Mouse (Mus musculus): ENCODE results near the gene Plxnd1. TPM values are rescaled to one million over a fixed set of nuclear protein-coding genes. Genes with fewer than 3 reads are reported as not detected.

The Plxnd1 gene
- polyA plus RNA-seq, 1 experiment, result 28.4 TPM

DNA sequence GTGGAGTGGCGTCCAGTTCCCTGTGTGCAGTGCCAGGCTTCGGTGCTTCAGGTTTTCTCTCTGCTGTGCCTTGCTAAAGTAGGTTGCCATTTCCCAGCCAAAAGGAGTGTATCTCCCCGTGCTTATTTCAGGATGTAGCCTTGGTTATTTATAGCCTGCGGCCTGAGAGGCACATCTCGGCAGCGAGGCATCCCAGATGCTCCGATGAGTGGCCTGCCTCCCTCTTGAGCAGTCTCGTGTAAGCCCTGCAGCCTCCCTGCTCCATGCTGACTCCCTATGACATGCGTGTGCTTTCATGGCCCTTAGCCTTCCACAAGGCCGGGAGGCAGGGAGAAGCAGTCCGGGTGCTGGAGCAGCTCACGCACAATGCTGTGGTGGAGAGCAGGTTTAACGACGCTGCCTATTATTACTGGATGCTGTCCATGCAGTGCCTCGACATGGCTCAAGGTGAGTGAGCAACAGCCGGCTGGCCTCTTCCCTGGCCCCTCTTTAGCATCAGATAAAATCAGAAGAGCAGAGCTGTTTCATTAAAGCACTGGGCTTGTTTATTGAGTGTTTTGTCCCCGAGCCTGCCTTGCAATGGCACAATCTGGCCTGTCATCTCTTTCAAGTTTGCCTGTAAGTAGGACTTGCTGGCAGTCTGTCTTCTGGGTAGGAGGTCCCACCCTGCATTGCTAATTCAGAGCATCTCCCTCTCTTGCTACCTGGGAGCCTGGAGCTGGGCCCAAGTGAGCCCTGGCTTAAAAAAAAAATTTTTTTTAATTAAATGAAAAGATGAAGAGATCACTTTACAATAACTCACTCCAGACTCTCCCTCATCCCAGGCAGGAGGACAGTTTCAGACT lies 79.0 kb downstream of the Plxnd1 start:
- no peak for TF ChIP-seq POLR2A (IDR thresholded peaks at IDR 0.05; ENCODE audit: low read depth, low read length)
- TF ChIP-seq CTCF (IDR thresholded peaks at IDR 0.05; ENCODE audit: borderline replicate concordance, insufficient read depth, low read length), result no peak
- Histone ChIP-seq H3K27ac (ENCODE audit: insufficient read depth, low read length) (no peak overlapping the region), H3K4me1 (ENCODE audit: control insufficient read depth, insufficient read depth, low read length) (no peaks in the 10 kb centered on the region), H3K4me3 (ENCODE audit: insufficient read depth, low read length) (no peak overlapping the region)

DNA sequence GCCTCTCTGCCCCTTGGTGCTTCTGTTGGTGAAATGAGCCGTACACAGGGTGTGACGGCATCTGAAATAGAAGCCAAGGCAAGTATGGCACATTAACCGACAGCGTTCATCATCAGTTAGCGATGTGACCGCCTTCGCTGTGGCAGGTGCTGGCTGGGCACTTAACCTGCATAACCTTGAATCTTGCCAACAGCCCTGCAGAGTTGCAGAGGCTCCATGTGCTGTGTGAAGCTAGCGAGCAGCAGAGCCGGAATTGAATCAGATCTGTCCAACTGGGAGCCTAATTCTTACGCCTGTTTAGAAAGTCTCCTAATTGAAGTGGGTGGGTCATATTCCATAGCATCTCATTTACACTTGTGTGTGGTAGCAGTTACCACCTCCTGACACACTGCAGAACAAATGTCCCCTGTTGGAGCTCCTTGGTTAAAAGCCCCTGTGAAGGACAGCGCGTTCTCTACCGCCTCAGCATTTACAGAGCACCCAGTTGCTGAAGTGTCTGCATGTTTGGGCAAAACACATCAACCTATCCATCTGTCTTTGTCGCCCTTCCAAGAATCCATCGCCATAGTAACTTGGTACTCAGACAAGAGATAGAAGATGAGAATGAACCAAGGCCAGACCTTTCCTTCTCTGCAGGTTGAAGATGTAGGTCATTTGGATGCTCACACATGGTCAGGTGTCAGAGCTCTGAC lies 80.1 kb downstream of the Plxnd1 start:
- no peak overlapping the region for H3K4me3 ChIP-seq (ENCODE audit: insufficient read depth, low read length)
- TF ChIP-seq CTCF (IDR thresholded peaks at IDR 0.05; ENCODE audit: borderline replicate concordance, insufficient read depth, low read length), result no peak
- no peak for TF ChIP-seq POLR2A (IDR thresholded peaks at IDR 0.05; ENCODE audit: low read depth, low read length)
- no peaks in the 10 kb centered on the region for H3K4me1 ChIP-seq (ENCODE audit: control insufficient read depth, insufficient read depth, low read length)
- no peak overlapping the region for H3K27ac ChIP-seq (ENCODE audit: insufficient read depth, low read length)

DNA sequence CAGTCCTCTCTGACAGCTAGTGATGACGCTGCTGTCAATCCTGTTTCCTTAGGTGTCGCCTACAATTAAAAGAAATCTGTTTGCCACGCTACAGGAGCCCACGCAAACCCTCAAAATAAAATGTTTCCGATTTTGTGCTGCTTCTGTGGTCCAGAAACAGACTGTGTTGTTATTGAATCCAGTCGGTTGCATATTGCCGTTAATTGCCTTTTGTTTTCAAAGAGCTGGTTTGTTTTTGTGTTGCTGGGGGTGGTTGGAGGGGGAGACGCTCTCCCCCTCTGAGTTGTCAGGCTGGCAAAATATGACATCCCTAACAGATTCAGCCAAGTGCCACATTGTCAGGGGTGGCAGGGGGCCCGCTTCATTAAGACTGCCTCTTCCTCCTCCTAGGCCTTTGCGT lies 81.3 kb downstream of the Plxnd1 start:
- Histone ChIP-seq H3K27ac (ENCODE audit: insufficient read depth, low read length) (no peak overlapping the region), H3K4me1 (ENCODE audit: control insufficient read depth, insufficient read depth, low read length) (no peaks in the 10 kb centered on the region)
- TF ChIP-seq CTCF (IDR thresholded peaks at IDR 0.05; ENCODE audit: borderline replicate concordance, insufficient read depth, low read length) (no peak), POLR2A (IDR thresholded peaks at IDR 0.05; ENCODE audit: low read depth, low read length) (no peak)

DNA sequence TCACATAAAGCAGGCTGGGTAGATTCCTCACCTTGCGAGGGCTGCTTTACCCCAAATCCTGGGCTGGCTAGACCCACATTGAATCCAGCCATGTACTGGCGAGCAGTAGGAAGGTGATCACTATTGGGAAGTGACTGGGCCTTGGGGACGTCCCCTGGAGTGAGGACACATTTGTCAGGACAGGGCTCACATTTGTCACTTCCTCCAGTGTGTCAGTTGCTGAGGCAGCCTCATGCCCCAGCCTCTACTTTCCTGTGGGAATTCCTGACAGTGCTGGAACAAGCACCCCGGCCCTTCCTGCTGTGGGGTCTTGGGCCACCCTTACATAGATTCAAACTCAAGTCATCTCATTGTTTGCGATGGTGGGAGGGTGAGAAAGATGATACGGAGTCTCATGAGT lies 83.0 kb downstream of the Plxnd1 start:
- no peak overlapping the region for H3K27ac ChIP-seq (ENCODE audit: insufficient read depth, low read length)
- no peaks in the 10 kb centered on the region for H3K4me1 ChIP-seq (ENCODE audit: control insufficient read depth, insufficient read depth, low read length)
- no peak overlapping the region for H3K4me3 ChIP-seq (ENCODE audit: insufficient read depth, low read length)
- no peak for TF ChIP-seq POLR2A (IDR thresholded peaks at IDR 0.05; ENCODE audit: low read depth, low read length)
- TF ChIP-seq CTCF (IDR thresholded peaks at IDR 0.05; ENCODE audit: borderline replicate concordance, insufficient read depth, low read length), result no peak

More for the DNA sequence above, 81.3 kb downstream of the Plxnd1 start:
- no peak overlapping the region for H3K4me3 ChIP-seq (ENCODE audit: insufficient read depth, low read length)

DNA sequence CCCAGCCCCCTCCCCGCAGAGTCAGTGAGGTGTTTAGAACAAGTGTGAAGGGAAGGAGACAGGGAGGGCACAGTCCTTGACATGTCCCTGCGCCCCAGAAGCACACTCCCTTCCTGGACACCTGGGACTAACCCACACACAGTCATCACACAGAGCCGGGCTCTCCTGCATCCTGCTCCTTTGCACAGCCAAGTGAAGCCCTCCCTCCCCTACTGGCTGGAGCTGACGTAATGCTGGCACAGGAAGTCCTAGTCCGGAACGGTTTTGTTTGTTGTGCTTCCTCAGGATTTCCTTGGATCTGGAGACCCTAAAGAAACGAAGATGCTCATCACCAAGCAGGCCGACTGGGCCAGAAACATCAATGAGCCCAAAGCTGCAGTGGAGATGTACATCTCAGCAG lies 84.9 kb downstream of the Plxnd1 start:
- Histone ChIP-seq H3K27ac (ENCODE audit: insufficient read depth, low read length) (no peak overlapping the region), H3K4me1 (ENCODE audit: control insufficient read depth, insufficient read depth, low read length) (no peaks in the 10 kb centered on the region; the same call in 1 of the 2 replicates), H3K4me3 (ENCODE audit: insufficient read depth, low read length) (no peak overlapping the region)
- no peak for TF ChIP-seq POLR2A (IDR thresholded peaks at IDR 0.05; ENCODE audit: low read depth, low read length)
- TF ChIP-seq CTCF (IDR thresholded peaks at IDR 0.05; ENCODE audit: borderline replicate concordance, insufficient read depth, low read length), result no peak

DNA sequence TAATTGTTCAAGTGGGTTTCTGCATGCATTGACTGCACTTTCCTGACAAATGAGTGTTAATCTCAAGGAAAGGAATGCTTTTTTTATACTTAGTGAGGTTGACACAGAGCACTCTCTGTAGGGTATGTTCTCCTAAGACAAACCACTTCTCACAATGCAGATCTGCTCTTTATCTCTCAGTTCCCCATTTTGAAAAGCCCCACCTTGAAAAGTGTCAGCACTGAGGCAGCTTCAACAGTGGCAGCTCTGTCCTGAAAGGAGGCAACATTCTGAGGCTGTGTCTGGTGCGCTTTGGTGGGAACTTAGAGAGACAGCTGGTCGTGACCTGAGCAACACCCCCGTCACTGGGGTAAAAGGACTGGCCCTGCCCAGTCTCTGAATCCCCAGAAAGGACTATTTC lies 85.8 kb downstream of the Plxnd1 start:
- Histone ChIP-seq H3K27ac (ENCODE audit: insufficient read depth, low read length) (no peak overlapping the region), H3K4me3 (ENCODE audit: insufficient read depth, low read length) (no peak overlapping the region), H3K4me1 (ENCODE audit: control insufficient read depth, insufficient read depth, low read length) (no peaks in the 10 kb centered on the region; the same call in 1 of the 2 replicates)
- no peak for TF ChIP-seq CTCF (IDR thresholded peaks at IDR 0.05; ENCODE audit: borderline replicate concordance, insufficient read depth, low read length)
- TF ChIP-seq POLR2A (IDR thresholded peaks at IDR 0.05; ENCODE audit: low read depth, low read length), result no peak

DNA sequence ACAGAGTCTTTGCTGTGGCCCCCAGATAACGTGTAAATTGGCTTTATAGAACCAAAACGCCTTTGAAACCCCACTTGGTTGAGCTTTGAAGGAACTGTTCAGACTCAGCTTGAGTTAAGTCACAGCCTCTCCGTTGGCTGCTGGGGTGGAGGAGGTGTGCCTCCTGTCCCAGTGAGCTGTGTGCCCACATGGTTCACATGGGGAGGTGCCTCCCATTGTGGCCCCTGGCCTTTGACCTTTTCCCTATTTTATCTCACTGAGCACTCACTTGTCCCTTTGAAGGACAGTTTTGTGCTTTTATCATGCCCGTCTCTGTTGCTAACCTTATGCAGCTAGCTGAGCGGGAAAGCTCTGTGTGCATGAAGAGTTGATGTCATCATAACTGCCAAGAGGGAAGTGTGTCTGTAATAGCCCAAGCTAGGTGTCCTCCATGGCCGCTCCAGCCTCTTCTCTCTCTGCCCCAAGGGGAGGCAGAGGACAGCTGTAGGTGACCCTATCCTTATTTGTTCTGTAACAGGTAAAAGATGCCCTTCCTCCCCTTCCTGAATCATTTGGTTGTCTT lies 86.3 kb downstream of the Plxnd1 start:
- Histone ChIP-seq H3K4me3 (ENCODE audit: insufficient read depth, low read length) (no peak overlapping the region), H3K27ac (ENCODE audit: insufficient read depth, low read length) (no peak overlapping the region), H3K4me1 (ENCODE audit: control insufficient read depth, insufficient read depth, low read length) (no peaks in the 10 kb centered on the region; the same call in 1 of the 2 replicates)
- TF ChIP-seq POLR2A (IDR thresholded peaks at IDR 0.05; ENCODE audit: low read depth, low read length), result no peak
- no peak for TF ChIP-seq CTCF (IDR thresholded peaks at IDR 0.05; ENCODE audit: borderline replicate concordance, insufficient read depth, low read length)

DNA sequence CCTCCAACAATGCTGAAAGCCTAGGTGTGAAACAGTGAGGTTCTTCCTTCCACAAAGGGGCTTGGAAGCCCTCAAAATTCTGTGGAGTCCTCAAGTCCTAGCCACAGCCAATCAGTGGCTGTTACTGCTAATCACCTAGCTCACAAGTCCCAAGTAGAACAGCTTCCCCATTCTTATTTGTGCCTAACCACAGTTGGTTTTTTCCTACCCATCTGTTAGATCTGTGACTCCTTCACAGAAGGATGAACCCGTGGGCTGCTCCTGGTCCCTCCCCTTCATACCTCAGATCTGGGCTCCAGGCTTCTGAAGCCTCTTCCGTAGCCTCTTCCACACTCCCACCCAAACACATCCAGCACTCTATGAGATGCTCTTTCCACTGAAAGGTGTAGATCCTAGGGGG lies 87.9 kb downstream of the Plxnd1 start:
- Histone ChIP-seq H3K4me1 (ENCODE audit: control insufficient read depth, insufficient read depth, low read length) (peaks cover 5% of the 10 kb centered on the region; the same call in 1 of the 2 replicates), H3K27ac (ENCODE audit: insufficient read depth, low read length) (no peak overlapping the region), H3K4me3 (ENCODE audit: insufficient read depth, low read length) (no peak overlapping the region)
- no peak for TF ChIP-seq POLR2A (IDR thresholded peaks at IDR 0.05; ENCODE audit: low read depth, low read length)
- TF ChIP-seq CTCF (IDR thresholded peaks at IDR 0.05; ENCODE audit: borderline replicate concordance, insufficient read depth, low read length), result no peak

DNA sequence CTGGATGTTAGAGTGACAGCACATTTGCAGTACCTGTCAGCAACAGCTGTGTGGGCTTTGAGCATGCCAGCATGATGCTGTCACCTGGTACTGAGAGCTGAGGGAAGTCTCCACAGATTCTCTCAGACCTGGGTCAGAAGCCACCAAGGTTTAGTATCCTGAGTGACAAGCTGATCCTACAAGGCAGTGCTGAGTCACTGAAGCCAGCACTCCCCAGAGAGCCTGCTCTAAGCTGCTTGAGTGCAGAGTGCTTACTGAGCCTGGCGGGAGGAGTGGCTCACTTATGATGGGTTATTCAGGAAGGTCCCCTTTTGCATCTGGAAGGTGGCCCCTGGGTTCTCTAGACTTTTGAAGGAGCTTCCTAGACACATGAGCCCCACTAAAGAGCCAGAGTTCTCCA lies 88.3 kb downstream of the Plxnd1 start:
- Histone ChIP-seq H3K4me1 (ENCODE audit: control insufficient read depth, insufficient read depth, low read length) (peaks cover 10% of the 10 kb centered on the region), H3K27ac (ENCODE audit: insufficient read depth, low read length) (no peak overlapping the region), H3K4me3 (ENCODE audit: insufficient read depth, low read length) (no peak overlapping the region)
- no peak for TF ChIP-seq CTCF (IDR thresholded peaks at IDR 0.05; ENCODE audit: borderline replicate concordance, insufficient read depth, low read length)
- no peak for TF ChIP-seq POLR2A (IDR thresholded peaks at IDR 0.05; ENCODE audit: low read depth, low read length)

DNA sequence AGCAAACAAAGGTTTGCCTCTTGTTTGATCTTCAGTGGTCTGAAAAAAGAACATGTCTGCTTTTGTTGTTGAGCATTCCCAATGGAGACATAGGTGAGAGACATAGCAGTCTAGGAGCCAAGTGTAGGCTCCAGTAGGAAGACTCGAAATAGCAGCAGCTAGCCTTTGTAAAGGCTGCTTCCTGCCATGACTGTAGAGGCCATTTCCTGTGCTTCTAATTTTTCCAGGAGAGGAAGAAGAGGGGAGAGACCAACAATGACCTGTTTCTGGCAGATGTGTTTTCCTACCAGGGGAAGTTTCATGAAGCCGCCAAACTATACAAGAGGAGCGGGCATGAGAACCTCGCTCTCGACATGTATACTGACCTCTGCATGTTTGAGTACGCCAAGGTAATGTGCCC lies 89.2 kb downstream of the Plxnd1 start:
- H3K4me3 ChIP-seq (ENCODE audit: insufficient read depth, low read length), result no peak overlapping the region

More for the DNA sequence above, 89.2 kb downstream of the Plxnd1 start:
- Histone ChIP-seq H3K4me1 (ENCODE audit: control insufficient read depth, insufficient read depth, low read length) (peaks cover 13% of the 10 kb centered on the region), H3K27ac (ENCODE audit: insufficient read depth, low read length) (no peak overlapping the region)
- TF ChIP-seq POLR2A (IDR thresholded peaks at IDR 0.05; ENCODE audit: low read depth, low read length) (no peak), CTCF (IDR thresholded peaks at IDR 0.05; ENCODE audit: borderline replicate concordance, insufficient read depth, low read length) (no peak)

Other genes with a start within 250 kb of the Plxnd1 start
- gene Tmem40, start 232.6 kb downstream of the Plxnd1 start, polyA plus RNA-seq (2011; ENCODE audit: insufficient read length, low read depth, missing spikeins), result 1.6 and 2.0 TPM in 2 replicates
- 12.0 and 12.3 TPM in 2 replicates for gene Cand2, start 220.5 kb downstream of the Plxnd1 start, polyA plus RNA-seq (2011; ENCODE audit: insufficient read length, low read depth, missing spikeins)
- 2,350 and 2,369 TPM in 2 replicates for gene Rpl32, start 186.3 kb downstream of the Plxnd1 start, polyA plus RNA-seq (2011; ENCODE audit: insufficient read length, low read depth, missing spikeins)
- gene Efcab12, start 156.6 kb downstream of the Plxnd1 start, polyA plus RNA-seq (2011; ENCODE audit: insufficient read length, low read depth, missing spikeins), result 0.19 and 0.20 TPM in 2 replicates
- gene Mbd4, start 141.6 kb downstream of the Plxnd1 start, polyA plus RNA-seq (2011; ENCODE audit: insufficient read length, low read depth, missing spikeins), result 5.9 and 6.4 TPM in 2 replicates
- gene Ift122, start 141.5 kb downstream of the Plxnd1 start, polyA plus RNA-seq (2011; ENCODE audit: insufficient read length, low read depth, missing spikeins), result 13.5 and 19.1 TPM in 2 replicates
- gene Rho, start 63.3 kb downstream of the Plxnd1 start, polyA plus RNA-seq (2011; ENCODE audit: insufficient read length, low read depth, missing spikeins), result not detected in 2 replicates
- gene H1foo, start 50.1 kb downstream of the Plxnd1 start, polyA plus RNA-seq (2011; ENCODE audit: insufficient read length, low read depth, missing spikeins), result not detected in 2 replicates
- gene Tmcc1, start 198.5 kb upstream of the Plxnd1 start, polyA plus RNA-seq (2011; ENCODE audit: insufficient read length, low read depth, missing spikeins), result 22.1 and 22.7 TPM in 2 replicates
- 50.0 and 60.0 TPM in 2 replicates for gene Washc2, start 213.0 kb upstream of the Plxnd1 start, polyA plus RNA-seq (2011; ENCODE audit: insufficient read length, low read depth, missing spikeins)